Mouse (Mus musculus) gastrocnemius, adult 18-20 months (tissue): Measurements from ENCODE around the gene Tagln2. TPM values are rescaled to one million over a fixed set of nuclear protein-coding genes. Genes with fewer than 3 reads are reported as not detected.
A peak's percentile ranks its signal among the peaks of the same experiment; 100 is the strongest.

Source experiments
- DNase-seq: peaks from one replicate; pipeline ENCODE4 v3.0.0; 2021; ENCODE audit warnings: low spot score
- long read RNA-seq, 2 experiments: library from polyadenylated mRNA; stranded (forward); transcript quantifications; one replicate each; pipeline ENCODE4 v2.0.0; 2021
- total RNA-seq, 2 experiments: library from RNA; stranded (reverse); gene quantifications; 2 replicates each; pipeline ENCODE4 v1.2.3; 2021

Tagln2 gene
- 10 to 100 TPM; 14.0 to 28.7 TPM for total RNA-seq
- long read RNA-seq, experiment 1, transcript Tagln2-202 (5 exons, 1,586 nt) = major isoform, 7 of 7 reads
- long read RNA-seq, experiment 1, partial matches to known transcripts = 0 of 7 reads
- long read RNA-seq, experiment 1, other reads (novel, unspliced or antisense) = 0 of 7 reads
- long read RNA-seq, experiment 2, transcript Tagln2-202 (5 exons, 1,586 nt) = major isoform, 6 of 7 reads
- long read RNA-seq, experiment 2, partial matches to known transcripts = 1 of 7 reads
- long read RNA-seq, experiment 2, other reads (novel, unspliced or antisense) = 0 of 7 reads

DNA sequence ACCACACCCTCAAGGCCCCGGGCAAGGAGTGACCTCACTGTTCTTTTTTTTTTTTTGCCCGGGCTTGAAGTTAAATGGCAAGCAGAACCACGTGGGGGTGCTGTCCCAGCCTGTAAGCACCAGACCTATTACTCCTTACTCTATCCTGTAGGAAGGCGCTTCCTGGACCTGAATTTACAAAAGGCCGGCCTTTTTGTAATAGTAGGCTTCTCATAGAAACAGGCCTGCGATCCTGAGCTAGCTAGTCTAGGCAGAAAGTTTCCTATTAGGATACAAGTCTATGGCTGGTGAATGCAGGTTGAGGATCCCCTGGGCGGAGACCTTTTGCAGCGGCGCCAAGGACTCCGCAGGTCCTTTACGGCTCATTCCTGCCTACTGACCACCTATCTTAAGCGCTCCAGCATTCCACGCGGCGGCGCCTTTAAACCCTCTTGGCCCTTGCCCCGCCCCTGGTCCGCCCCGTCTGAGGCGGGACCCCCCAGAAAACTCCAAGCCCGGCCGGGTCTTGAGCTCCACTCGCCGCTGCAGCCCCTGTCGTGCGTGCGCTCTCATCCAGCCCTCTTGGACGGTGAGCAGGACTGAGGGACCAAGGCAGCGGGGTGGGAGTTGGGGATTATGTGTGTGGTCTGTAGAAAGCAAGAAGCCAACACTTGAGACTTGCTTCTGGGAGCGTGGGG is at the start of gene Tagln2:
Gene Tagln2, plus strand, starts transcription at position 283 of the 677 bp plus-strand sequence.
- peak; percentile 85 for DNase-seq

DNA sequence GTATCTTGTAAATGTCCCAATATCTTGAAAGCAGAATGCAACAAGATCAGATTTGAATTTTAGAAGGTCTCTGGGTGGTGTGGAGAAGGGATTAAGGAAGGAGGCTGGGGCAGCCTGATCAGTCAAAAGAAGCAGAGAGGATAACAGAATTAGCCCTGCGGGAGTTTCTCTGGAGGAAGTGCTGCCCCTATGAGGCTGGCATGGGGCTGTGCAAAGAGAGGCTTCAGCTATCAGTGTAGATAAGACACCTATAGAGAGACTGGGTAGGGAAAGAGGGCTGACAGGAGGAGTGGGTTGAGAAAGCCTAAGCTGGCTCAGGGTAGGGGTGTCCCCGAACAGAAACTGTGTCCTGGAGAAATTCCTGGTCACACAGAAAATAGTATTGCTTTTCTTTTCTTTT is 49.6 kb upstream of the Tagln2 start:
- no peak for DNase-seq

DNA sequence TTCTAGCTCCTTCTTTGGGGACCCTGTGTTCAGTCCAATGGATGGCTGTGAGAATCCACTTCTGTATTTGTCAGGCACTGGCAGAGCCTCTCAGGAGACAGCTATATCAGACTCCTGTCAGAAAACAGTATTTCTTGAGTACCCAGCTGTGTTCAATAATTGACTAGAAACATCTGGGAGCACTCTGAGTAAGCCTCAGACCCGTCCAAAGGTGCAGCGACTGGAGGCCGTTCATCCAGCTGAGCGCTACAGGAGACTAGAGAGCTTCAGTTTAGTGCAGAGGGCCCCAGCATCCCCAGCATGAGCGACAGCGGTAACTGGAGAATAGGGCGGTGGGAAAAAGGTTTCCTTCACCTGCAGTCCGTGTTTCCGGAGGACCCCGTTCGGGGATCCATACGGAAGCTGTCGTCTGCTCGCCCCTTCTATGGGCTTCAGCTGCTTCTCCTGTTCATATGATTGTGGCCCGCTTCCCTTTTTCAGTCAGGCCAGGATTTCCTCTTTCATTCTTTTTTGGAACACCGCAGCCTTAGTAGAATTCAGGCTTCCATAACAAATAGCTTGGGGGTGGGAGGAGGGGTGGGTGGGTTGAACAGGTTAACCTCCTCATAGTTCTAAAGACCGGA is 48.9 kb upstream of the Tagln2 start:
- DNase-seq = no peak

DNA sequence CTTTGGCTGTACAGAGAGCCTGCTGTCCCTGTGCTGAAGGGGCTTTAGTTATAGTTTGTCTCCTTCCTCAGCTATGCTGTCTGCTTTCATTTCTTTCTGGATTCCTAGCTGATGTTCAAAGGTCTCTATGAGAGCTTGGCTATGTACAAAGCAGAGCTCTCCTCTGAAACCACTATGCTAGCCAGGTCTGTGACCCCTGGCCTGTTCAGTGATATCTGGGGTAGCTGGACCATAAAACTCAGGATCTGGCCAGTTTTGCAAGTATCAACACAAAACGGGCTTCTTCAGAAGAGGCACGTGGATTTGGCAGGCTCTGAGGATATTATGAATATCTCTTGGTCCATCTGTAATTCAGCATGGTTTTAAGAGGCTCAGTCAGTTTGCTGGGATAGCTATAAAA is 46.9 kb upstream of the Tagln2 start:
- no peak for DNase-seq

DNA sequence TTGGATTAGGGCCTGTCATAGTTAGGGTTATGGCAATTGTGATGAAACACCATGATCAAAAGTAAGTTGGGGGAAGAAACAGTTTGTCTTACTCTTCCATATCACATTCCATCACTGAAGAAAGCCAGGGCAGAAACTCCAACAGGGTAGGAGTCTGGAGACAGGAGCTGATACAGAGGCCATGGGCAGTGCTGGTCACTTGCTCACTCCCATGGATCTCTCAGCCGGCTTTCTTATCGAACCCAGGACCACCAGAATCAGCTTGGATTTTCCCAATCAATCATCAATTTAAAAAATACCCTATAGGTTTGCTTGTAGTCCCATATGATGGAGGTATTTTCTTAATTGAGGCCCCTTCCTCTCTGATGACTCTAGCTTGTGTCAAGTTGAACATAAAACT is 46.0 kb upstream of the Tagln2 start:
- DNase-seq = no peak

DNA sequence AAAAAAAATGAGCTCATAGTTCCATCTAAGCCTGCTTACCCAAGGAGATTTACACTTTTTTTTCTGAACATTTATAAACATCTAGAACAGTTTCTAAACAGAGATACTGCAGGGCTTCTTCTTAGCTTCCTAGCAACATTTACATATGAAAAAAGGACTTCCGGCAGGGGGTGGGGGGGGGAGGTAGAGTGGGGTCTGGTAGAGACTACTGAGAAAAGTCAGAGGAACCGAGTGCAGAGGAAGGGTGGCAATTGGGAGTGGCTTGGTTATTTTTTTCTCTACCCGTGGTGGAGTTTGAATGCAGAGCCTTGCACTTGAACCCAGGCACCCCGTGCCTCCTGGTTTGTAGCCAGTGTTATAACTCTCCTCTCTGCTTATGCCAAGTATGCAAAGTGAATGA is 44.4 kb upstream of the Tagln2 start:
- DNase-seq = no peak

DNA sequence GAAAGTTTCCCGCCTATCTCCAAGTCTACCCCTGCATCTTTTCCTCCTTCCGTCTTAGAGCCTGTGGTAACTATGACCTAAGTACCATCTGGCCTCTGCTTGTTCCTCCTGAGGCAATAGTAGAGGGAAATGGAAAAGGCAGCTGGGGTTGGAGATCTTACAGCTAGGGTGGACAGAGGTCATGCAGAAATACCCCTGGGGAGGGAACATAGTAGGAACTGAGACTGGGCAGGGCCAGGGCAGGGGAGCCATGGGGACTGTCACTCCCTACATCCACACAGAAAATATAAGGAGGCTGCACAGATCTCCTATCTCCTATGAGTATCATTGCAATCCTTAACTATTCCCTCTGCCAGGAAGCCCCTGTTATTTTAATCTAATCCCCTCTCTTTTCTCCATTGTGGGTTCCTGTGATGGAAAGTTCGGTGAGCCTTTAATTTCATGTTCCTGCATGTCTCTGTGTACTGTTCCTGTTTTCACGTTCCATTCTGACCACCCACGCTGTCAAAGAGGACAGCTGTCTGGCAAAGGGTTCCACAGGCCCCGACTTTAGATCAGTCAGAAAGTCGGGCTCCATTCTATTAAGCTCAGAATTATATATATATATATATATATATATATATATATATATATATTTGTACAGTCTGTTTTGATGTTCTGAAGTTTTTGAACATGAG is 43.7 kb upstream of the Tagln2 start:
- peak; percentile 39 for DNase-seq

DNA sequence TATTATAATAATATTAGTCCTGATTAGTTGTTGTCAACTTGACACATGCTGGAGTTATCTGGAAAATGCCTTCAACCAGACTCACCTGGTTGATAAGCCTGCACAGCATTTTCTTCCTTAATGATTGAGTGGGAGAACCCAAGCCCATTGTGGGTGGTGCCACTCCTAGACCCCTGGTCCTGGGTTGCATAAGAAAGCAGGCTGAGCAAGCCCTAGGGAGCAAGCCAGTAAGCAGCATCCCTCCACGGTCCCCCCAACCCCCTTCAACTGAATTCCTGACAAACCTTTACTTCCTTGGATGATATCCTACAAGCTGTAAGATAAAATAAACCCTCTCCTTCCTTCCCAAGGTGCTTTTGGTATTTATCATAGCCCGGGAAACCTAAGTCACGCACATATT is 42.7 kb upstream of the Tagln2 start:
- DNase-seq = no peak

DNA sequence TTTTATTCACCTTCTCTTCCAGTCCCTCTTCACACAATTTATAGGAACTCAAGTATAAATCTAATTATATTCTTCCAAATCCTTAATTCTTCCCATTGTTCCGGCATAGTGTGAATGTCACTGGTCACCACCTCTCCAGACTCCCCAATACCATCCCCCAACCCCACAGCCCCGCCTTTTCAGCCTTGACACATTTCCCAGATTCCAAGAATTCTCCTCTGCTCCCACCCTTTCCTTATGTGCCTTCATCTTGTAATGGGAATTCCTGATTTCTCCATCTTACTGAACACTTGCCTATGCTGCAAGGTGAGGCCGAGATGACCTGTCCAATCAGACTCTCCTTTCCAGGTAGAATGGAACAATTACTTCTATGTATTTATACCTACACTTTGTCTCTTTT is 41.8 kb upstream of the Tagln2 start:
- DNase-seq = no peak

DNA sequence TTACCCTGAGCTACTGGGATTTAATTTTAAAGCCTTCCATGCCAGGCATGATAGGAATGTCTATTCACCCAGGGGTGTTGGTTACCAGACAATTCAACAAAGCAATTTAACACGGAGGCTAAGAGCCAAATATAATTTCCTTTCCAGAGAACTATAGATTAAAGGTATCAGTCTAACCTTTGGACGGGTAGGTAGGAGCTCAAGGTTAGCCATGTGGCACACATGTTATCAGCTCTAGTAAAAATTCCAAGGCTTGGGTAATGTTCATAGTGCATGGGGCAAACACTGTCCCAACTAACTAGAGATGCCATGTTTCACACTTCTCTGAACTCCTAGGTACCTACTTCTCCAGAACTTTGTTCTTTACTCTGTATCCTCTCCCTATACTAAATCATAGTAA is 38.2 kb upstream of the Tagln2 start:
- DNase-seq = no peak

DNA sequence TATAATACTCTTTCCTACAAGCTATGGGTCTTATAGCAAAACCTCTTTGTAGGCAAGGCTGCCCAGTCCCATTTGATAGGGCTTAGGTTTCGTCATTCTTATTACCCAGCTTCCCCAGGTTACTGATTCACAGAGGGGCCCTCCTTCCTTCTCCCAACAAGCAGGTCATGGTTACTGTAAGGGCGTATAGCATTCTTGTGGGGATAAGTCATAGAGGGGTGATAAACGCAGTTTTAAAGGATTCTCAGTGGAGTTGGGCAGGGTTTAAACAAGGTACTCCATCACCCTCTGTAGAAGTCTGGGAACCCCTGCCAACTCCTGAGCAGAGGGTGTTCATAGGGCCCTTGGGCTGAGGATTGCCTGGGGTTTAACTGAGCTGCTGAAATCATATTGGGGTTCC is 37.3 kb upstream of the Tagln2 start:
- DNase-seq = no peak

DNA sequence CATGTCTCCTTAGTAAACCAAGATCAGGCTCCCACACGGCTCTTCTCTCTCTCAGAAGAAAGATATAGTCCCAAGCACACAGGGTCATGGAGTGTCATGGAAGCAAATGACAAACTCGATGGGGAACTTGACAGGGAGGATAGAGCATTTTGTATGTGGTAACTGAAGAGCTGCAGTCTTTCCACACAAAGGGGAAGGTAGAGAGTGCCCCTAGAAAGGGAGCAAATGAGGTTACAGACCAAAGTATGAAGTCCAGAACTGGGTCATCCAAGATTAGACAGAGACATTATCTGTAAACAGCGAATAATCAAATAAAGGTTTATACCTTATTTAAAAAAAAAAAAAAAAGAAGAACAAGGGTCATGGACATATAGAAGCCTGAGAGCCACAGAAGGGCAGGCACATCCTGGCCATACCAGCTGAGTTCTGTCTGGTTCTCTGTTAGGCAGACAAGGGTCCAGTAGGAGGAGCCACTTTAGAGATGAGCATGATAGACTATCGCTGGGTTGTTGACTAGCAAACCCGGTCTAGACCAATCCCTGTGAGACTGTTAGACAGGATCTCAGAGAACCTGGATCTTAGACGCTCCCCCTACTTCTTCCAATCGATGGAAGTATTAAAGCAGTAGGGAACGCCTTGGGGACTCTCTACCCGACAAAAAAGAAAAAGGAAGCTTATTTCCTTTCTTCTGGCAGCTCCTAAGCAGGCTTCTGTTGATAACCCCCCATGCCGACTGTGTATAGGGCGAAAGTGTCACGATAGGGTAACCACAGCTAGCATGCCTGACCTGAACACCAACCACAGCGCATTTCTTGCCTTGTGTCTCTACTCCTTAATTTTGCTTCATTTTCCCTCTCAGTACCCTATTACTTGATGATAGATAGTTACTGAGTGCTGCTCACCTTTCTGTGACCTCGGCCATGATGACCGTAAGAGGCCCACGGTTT is 36.2 kb upstream of the Tagln2 start:
- DNase-seq = no peak

DNA sequence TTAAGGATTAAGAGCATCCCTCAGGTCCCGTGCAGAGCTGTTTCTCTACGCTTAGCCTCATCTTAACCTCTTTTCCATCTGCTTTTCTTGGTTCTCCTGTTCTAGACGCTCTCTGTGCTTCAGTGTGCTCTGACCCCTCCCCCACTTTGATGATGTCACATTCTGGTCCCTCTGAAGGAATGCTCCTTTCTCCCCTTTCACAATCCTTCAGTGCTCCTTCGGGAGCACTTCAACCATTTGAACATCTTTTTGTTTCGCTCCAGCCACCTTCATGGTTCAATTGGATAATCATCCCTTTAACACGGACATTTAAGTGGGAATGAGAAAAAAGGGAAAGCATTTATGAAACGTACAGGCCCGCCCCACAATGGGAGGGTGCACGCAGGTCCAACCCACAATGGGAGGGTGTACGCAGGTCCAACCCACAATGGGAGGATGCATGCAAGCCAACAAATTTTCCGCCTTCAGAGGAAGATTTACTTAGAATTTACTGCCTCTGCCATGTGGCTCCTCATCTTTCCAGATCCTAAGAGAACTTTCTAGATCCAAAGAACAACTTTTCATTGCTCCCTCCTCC is 31.5 kb upstream of the Tagln2 start:
- no peak for DNase-seq

DNA sequence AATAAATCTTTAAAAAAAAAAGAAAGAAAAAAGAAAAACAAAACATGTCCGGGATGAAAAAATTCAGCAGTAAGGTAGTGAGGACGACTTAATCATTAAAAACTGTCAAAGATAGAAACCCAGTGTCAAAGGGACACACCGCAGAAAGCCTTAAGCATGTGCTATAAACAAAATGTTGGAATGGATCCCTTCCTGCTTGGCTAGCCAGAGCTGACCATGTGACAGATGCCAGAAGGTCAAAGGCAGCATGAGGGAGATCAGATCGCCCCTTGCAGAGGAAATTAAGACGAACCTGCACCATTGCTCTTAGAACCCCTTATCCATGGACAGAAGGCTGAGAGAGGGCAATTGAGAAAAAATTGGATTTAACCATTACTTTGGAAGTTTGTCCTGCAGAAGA is 30.5 kb upstream of the Tagln2 start:
- DNase-seq = no peak

DNA sequence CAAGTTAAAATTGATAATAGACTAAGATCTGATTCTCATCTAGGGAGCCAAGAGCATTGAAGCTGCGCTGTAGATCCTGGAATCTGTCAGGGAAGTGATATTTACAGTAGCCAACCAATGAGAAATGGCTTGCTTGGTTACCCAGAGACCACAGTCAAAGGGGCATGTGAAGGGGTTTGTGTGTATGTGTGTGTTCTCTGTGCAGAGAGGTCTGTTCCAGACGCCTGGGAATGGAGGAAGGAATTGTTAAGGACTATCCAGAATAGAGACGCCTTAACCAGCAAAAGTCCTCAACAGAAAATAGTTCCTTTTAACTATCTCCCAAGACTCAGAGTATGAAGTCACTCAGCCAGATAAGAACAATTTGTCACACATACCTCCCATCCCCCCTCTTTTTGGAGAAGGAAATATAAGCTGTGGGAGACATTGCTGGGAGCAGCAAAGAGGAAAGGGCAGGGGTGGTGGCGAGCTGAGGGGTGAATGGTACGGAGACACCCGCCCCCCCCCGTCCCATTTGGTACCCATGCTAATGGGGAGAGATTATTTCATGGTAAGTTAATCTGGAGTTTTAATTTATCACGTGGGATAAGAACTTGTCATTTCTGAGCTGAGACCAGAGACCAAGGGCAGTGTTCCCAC is 29.9 kb upstream of the Tagln2 start:
- DNase-seq = no peak

DNA sequence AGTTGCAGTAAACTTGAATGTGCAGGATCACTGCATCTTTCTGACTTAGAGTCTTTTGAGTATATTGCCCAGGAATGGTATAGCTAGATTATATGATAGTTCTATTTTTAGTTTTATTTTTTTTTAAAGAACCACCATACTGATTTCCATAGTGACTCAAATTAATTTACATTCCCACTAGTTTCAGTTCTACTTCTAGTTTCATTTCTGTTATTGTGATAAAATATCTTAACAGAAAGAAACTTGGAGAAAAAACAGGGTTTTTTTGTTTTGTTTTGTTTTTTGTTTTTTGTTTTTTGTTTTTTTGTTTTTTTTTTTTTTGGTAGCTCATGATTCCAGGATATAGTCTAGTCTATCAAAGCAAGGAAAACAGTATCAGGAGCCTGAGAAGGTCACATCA is 26.9 kb upstream of the Tagln2 start:
- no peak for DNase-seq

DNA sequence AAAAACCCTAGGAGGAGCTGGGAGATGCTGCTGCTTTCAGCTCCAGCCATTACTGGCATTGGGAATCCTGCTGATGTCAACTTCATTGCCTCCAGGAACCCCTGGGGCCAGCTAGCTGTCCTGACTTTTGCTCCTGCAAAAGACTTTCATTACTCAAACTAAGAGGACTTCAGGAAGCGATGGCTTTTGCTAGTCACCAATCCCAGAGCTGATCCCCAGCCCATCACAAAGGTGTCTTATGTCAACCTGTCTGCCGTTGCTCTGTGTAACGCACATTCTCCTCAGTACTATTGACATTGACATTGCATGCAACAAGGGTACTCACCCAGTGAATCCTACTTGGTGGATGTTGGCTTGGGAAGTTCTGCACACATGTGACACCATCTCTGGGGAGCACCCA is 25.7 kb upstream of the Tagln2 start:
- DNase-seq = no peak

DNA sequence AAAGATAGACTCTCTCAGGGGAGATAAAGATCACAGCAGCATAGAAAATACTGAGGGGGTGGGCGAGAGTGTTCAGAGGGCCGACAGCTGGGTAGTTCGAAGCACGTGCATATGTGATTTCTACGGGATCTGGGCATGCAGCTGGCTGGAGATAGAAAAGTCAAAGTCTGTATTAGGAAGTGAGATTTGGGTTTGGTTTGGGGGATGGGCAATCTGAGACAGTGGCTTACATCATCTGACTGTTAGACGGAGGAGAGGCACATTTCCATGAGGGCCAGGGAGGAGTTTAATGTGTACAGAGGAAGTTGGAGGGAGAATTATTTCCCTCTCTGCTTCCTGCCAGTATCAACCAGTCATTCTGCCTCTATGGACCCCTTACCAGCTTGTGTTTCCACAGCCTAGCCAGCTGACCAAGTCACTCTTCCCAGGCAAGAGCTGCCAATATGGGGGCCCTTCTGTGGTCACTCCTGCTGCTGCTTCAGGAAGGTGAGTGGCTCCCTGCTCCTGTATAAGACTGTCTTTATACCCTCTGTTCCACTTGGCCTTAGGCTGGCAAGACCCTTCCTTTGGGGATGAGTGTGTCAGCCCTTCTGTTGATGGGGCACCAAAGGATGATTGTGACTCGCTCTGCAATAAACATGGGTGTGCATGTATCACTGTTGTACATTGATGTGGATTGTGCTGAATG is 24.6 kb upstream of the Tagln2 start, which contains the start of gene Slamf9:
Gene Slamf9, plus strand, starts transcription at position 305 of the 688 bp plus-strand sequence.
- DNase-seq = no peak

DNA sequence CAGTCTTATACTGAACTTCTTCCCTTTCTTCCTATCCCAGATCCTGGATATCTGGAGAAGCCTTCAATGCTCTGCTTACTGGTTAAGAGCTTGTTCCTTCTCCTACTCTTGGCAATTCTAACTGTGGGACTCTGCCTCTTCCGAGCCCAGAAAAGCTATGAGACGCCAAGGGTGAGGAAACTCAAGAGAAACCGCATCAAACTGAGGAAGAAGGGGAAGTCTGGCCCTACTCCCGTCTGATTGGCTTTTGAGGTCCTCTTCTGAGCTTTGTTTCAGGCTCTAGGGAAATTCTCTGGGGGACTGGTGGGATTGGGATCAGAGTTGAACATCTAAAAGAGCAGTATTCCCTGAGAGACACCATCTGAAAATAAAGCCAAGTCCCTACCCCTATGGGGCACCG is 21.8 kb upstream of the Tagln2 start:
- DNase-seq = no peak

DNA sequence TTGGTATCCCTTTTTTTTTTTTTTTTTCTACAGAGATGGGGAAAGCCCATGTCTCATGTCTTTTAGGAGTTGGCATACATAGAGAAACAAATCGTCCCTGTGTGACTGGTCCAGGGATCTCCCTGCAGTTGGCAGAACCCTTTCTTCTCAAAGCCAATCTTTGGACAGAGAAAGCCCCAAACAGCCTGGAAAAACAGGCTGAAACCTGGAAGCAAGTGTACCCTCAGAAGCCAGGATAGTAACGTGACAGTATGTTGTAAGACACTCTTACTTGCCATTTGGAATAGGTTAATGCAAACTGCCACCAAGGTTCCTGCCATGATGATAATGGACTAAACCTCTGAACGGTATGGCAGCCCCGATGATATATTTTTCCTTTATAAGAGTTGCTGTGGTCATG is 19.5 kb upstream of the Tagln2 start:
- no peak for DNase-seq
